Mouse (Mus musculus) erythroblast, embryonic 14.5 days (primary cell): ENCODE results near the gene Cx3cl1.

ENCODE experiments used
- GATA1 ChIP-seq: IDR thresholded peaks from 2 replicates; pipeline ENCODE4 v1.6.1; 2012; ENCODE audit warnings: low read length, inconsistent platforms, mixed read lengths
- TAL1 ChIP-seq: IDR thresholded peaks from 3 replicates; pipeline ENCODE4 v1.6.1; 2012; ENCODE audit warnings: low read length, inconsistent platforms, mixed read lengths

- TF ChIP-seq GATA1 (no peak), TAL1 (no peak)
Measured at GRCm38 (mm10) chr8:94822637-94823560, 51.1 kb downstream of the Cx3cl1 start.
